Comparison of ENCODE assay signal across 8 mouse cellular contexts in the genomic region with DNA sequence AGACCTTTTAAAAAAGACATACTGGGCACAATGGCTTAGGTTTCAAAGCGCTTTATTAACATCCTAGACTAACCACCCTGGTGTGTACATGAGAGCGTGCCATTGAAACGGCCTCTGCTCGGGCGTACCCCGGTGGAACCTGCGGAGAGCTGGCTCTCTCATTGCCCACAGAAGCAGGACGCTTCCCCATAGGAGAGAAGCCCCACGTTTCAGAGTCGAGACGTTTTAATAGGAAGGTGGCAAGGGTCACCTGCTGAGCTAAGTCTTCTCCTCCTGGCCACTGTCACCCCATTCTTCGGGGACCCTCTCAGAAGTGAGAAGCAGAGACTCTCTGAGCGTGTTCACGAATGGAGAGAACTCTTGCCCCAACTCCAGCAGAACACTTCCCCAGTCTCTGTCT.
DNase-seq lines count a peak whose midpoint lies in the region; ATAC-seq and TF ChIP-seq lines count a peak whose summit lies in the region.

No protein-coding gene starts in this region.

- DNase-seq in lung, postnatal 0 days (ENCODE audit: low spot score) = no peak
- no peak for DNase-seq in lung, postnatal 4 days
- no peak for DNase-seq in heart, postnatal 0 days (ENCODE audit: low spot score)
- no peak for DNase-seq in limb, embryonic 14.5 days (ENCODE audit: low spot score)
- DNase-seq in urinary bladder, adult 18-20 months (ENCODE audit: low spot score in 2 of 2) = no peak
- DNase-seq in ovary, postnatal 10 days (ENCODE audit: low spot score) = no peak
- no peak for DNase-seq in cerebellum, adult 8-10 months

- no peaks in the 10 kb centered on the region for H3K27me3 ChIP-seq in lung, postnatal 0 days (replicated peaks; ENCODE audit: insufficient read depth, low read length)
- no peaks in the 10 kb centered on the region for H3K27me3 ChIP-seq in heart, postnatal 0 days (ENCODE audit: control insufficient read depth, insufficient read depth, low read length)
- no peaks in the 10 kb centered on the region for H3K27me3 ChIP-seq in limb, embryonic 14.5 days (ENCODE audit: control insufficient read depth, insufficient read depth, low read length)
- no peaks in the 10 kb centered on the region for H3K27me3 ChIP-seq in small intestine, adult 2 months (ENCODE audit: control insufficient read depth, insufficient read depth, low read length)

- ATAC-seq in lung, postnatal 0 days = no peak
- ATAC-seq in heart, postnatal 0 days (ENCODE audit: insufficient read depth, low read depth) = 0 out of 2 replicates have a peak, but pooled peaks have one; percentile 18
- ATAC-seq in limb, embryonic 14.5 days (ENCODE audit: low FRiP score, low read depth) = no peak

- no peak for TF ChIP-seq POLR2A in limb, embryonic 14.5 days (IDR thresholded peaks at IDR 0.05; ENCODE audit: borderline replicate concordance, extremely low read depth, insufficient read depth, insufficient read length)
- no peak for TF ChIP-seq POLR2A in small intestine, adult 2 months (IDR thresholded peaks at IDR 0.05; ENCODE audit: low read depth, low read length)

- H3K4me3 ChIP-seq in lung, postnatal 0 days (ENCODE audit: low read depth, low read length) = peak overlapping the region; percentile 12; the same call in 1 of the 2 replicates
- H3K4me3 ChIP-seq in heart, postnatal 0 days (ENCODE audit: low read depth, low read length) = peak overlapping the region; percentile 38
- H3K4me3 ChIP-seq in limb, embryonic 14.5 days (replicated peaks; ENCODE audit: low read length) = peak overlapping the region; percentile 22
- H3K4me3 ChIP-seq in small intestine, adult 2 months (ENCODE audit: low read depth, low read length) = peak overlapping the region; percentile 67

- H3K27ac ChIP-seq in lung, postnatal 0 days (ENCODE audit: low read length) = peak overlapping the region; percentile 69
- H3K27ac ChIP-seq in heart, postnatal 0 days (ENCODE audit: low read depth) = peak overlapping the region; percentile 84
- no peak overlapping the region for H3K27ac ChIP-seq in limb, embryonic 14.5 days (replicated peaks; ENCODE audit: low read depth, low read length)
- peak overlapping the region; percentile 95 for H3K27ac ChIP-seq in small intestine, adult 2 months (ENCODE audit: insufficient read depth, low read depth, low read length)

- H3K4me1 ChIP-seq in lung, postnatal 0 days (ENCODE audit: insufficient read depth, low read depth, low read length) = peaks cover 10% of the 10 kb centered on the region; the same call in 1 of the 2 replicates
- H3K4me1 ChIP-seq in heart, postnatal 0 days (ENCODE audit: control insufficient read depth, insufficient read depth) = peaks cover 26% of the 10 kb centered on the region
- H3K4me1 ChIP-seq in limb, embryonic 14.5 days (ENCODE audit: control insufficient read depth, insufficient read depth, low read length) = peaks cover 36% of the 10 kb centered on the region
- H3K4me1 ChIP-seq in small intestine, adult 2 months (ENCODE audit: control insufficient read depth, insufficient read depth, insufficient read length, low read length) = peaks cover 11% of the 10 kb centered on the region; the same call in 1 of the 2 replicates

- H3K9ac ChIP-seq in lung, postnatal 0 days (replicated peaks; ENCODE audit: low read depth) = no peak overlapping the region
- peak overlapping the region; percentile 27 for H3K9ac ChIP-seq in heart, postnatal 0 days (replicated peaks; ENCODE audit: low read depth, low read length)
- no peak overlapping the region; the same call in 1 of the 2 replicates for H3K9ac ChIP-seq in limb, embryonic 14.5 days (ENCODE audit: low read depth, low read length, severe bottlenecking)

- H3K9me3 ChIP-seq in lung, postnatal 0 days (ENCODE audit: low read length) = no peaks in the 10 kb centered on the region
- H3K9me3 ChIP-seq in heart, postnatal 0 days (replicated peaks; ENCODE audit: control insufficient read depth, low read length) = no peaks in the 10 kb centered on the region
- H3K9me3 ChIP-seq in limb, embryonic 14.5 days (ENCODE audit: control insufficient read depth, low read length) = no peaks in the 10 kb centered on the region

- peak overlapping the region; percentile 56 for H3K4me2 ChIP-seq in lung, postnatal 0 days (replicated peaks; ENCODE audit: low read depth, low read length)
- H3K4me2 ChIP-seq in heart, postnatal 0 days (ENCODE audit: low read depth, low read length) = peak overlapping the region; percentile 70
- H3K4me2 ChIP-seq in limb, embryonic 14.5 days (replicated peaks; ENCODE audit: low read depth, low read length, severe bottlenecking) = peak overlapping the region; percentile 44

- TF ChIP-seq CTCF in lung, postnatal 0 days (IDR thresholded peaks at IDR 0.05) = no peak
- no peak for TF ChIP-seq CTCF in heart, postnatal 0 days (IDR thresholded peaks at IDR 0.05; ENCODE audit: low read depth)
- TF ChIP-seq CTCF in small intestine, adult 2 months (IDR thresholded peaks at IDR 0.05; ENCODE audit: extremely low read depth, insufficient read length, insufficient replicate concordance, low read depth, low read length) = no peak

- TF ChIP-seq EP300 in lung, postnatal 0 days (IDR thresholded peaks at IDR 0.05) = no peak
- no peak for TF ChIP-seq EP300 in heart, postnatal 0 days (IDR thresholded peaks at IDR 0.05; ENCODE audit: low read depth)

- no peaks in the 10 kb centered on the region for H3K36me3 ChIP-seq in lung, postnatal 0 days (ENCODE audit: insufficient read depth, low read length)
- H3K36me3 ChIP-seq in heart, postnatal 0 days (replicated peaks; ENCODE audit: control insufficient read depth, insufficient read depth, low read length) = 0 out of 2 replicates have a peak, but pooled peaks cover 4% of the 10 kb centered on the region
- no peaks in the 10 kb centered on the region for H3K36me3 ChIP-seq in limb, embryonic 14.5 days (ENCODE audit: control insufficient read depth, insufficient read depth, low read length)
- H3K36me3 ChIP-seq in small intestine, adult 2 months (ENCODE audit: control insufficient read depth, insufficient read depth, low read length) = no peaks in the 10 kb centered on the region

- 7% methylated on average over 14 of the region's 14 CpGs for WGBS in lung, postnatal 0 days
- WGBS in heart, postnatal 0 days = 5% methylated on average over 14 of the region's 14 CpGs
- 5% methylated on average over 14 of the region's 14 CpGs for WGBS in limb, embryonic 14.5 days
- WGBS in small intestine, adult 2 months = 3% methylated on average over 14 of the region's 14 CpGs

Comparison
In these comparisons a context has a peak if more than half of its experiments do, and no peak if none do; other contexts are left out.
1. H3K4me3 ChIP-seq: peak in every context shown above with its lines; median percentile 67 in small intestine, adult 2 months; 38 in heart, postnatal 0 days; 22 in limb, embryonic 14.5 days; 12 in lung, postnatal 0 days.